Mouse (Mus musculus): ENCODE results near the gene Atg10.

DNA sequence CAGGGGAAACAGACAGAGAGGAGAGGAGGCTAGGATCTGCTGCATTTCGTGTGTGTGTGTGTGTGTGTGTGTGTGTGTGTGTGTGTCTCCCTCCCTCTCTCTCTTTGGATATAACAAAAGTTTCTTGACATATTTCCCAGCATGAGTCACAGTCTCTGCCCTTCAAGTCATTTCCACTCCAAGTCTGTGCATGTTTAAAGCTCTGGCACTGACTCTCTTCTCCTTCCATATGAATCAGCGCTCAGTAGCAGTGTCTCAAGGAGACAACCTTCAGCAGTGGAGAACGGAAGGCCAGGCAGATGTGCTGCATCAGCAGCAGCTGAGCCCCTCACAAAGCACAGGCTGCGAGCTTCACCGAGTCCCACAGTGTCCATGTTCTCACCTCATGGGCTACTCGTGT is 58.6 kb downstream of the Atg10 start:
- TF ChIP-seq MAFK (IDR thresholded peaks at IDR 0.05; ENCODE audit: insufficient read depth, low read depth, low read length) (no peak), HCFC1 (IDR thresholded peaks at IDR 0.05; ENCODE audit: borderline replicate concordance, insufficient read depth, low read length) (no peak), ZNF384 (IDR thresholded peaks at IDR 0.05; ENCODE audit: low read depth, low read length) (no peak), ZC3H11A (IDR thresholded peaks at IDR 0.05; ENCODE audit: borderline replicate concordance, low read depth, low read length) (no peak), CHD2 (IDR thresholded peaks at IDR 0.05; ENCODE audit: low read depth, low read length) (no peak)

Measured in ES-E14 (cell line).